Mouse (Mus musculus) stomach, embryonic 16.5 days (tissue): ENCODE measurements around the gene Cd209g. TPM values are rescaled to one million over a fixed set of nuclear protein-coding genes. Genes with fewer than 3 reads are reported as not detected.

Experiments
- ATAC-seq: fragments of 200-750 bp; cut with Nextera tagmentation; 2 replicates; pipeline ENCODE4 v1.8.0; 2017; ENCODE audit warnings: moderate number of reproducible peaks, moderate TSS enrichment; ENCODE audit not compliant: insufficient read depth, low FRiP score
- H3K27ac ChIP-seq: fragments of 300-500 bp; sonication (generic); 2 replicates; pipeline ENCODE4 v1.5.1; 2014; ENCODE audit warnings: low read length
- H3K27me3 ChIP-seq: fragments of 300-500 bp; sonication (generic); 2 replicates; pipeline ENCODE4 v1.6.1; 2014; ENCODE audit warnings: low read length, control low read depth, mixed read lengths; ENCODE audit not compliant: control insufficient read depth, insufficient read depth
- H3K36me3 ChIP-seq: fragments of 300-500 bp; sonication (generic); 2 replicates; pipeline ENCODE4 v1.6.1; 2014; ENCODE audit warnings: low read length; ENCODE audit not compliant: control insufficient read depth, insufficient read depth
- H3K4me1 ChIP-seq: fragments of 300-500 bp; sonication (generic); 2 replicates; pipeline ENCODE4 v1.6.1; 2014; ENCODE audit warnings: low read length, control low read depth, mixed read lengths; ENCODE audit not compliant: control insufficient read depth, insufficient read depth
- H3K4me2 ChIP-seq: fragments of 300-500 bp; sonication (generic); 2 replicates; pipeline ENCODE4 v1.6.1; 2014; ENCODE audit warnings: low read depth, low read length, mixed read lengths
- H3K4me3 ChIP-seq: fragments of 300-500 bp; sonication (generic); replicated peaks from 2 replicates; pipeline ENCODE4 v1.5.1; 2014; ENCODE audit warnings: mild to moderate bottlenecking, low read length
- H3K9ac ChIP-seq: fragments of 300-500 bp; sonication (generic); 2 replicates; pipeline ENCODE4 v1.6.1; 2014; ENCODE audit warnings: low read length
- H3K9me3 ChIP-seq: fragments of 300-500 bp; sonication (generic); replicated peaks from 2 replicates; pipeline ENCODE4 v1.6.1; 2016; ENCODE audit warnings: low read length, control low read depth; ENCODE audit not compliant: control insufficient read depth
- WGBS: fragments of 180-500 bp; shearing (Covaris S2); extraction: QIAGEN DNeasy Blood & Tissue Kit; methylation state at CpG from one replicate; pipeline ENCODE4 v1.1.7; 2014; 5-methylcytosine and 5-hydroxymethylcytosine counted together
- polyA plus RNA-seq: library from polyadenylated mRNA; unstranded; fragments of >200 nt; fragmentation: Nextera tagmentation; extraction: Ambion mirVana; gene quantifications from 2 replicates; pipeline ENCODE4 v1.2.1, GENCODE M21; 2015

Gene Cd209g
- polyA plus RNA-seq, 1 experiment from 2014 or later, result not detected

- Histone ChIP-seq H3K9ac (peak overlapping the region; percentile 41), H3K27me3 (no peaks in the 10 kb centered on the region), H3K4me1 (peaks cover 6% of the 10 kb centered on the region), H3K4me2 (peak overlapping the region; percentile 56), H3K9me3 (no peaks in the 10 kb centered on the region), H3K27ac (no peak overlapping the region), H3K36me3 (no peaks in the 10 kb centered on the region), H3K4me3 (peak overlapping the region; percentile 93)
- WGBS, result 6% methylated on average over 13 of the region's 13 CpGs
- no peak for ATAC-seq
These were observed 31.4 kb downstream of the Cd209g start for GRCm38 (mm10) chr8:4165176-4165851.

GRCm38 (mm10) chr8:4165852-4166751, 32.2 kb downstream of the Cd209g start, which contains the start of gene Evi5l:
Gene Evi5l, plus strand, starts transcription at chr8:4166567.
- Histone ChIP-seq H3K4me1 (peaks cover 6% of the 10 kb centered on the region), H3K4me2 (peak within 1 kb of the TSS; percentile 81), H3K9ac (peak within 1 kb of the TSS; percentile 80), H3K36me3 (no peaks in the 10 kb centered on the region), H3K9me3 (no peaks in the 10 kb centered on the region), H3K27me3 (no peaks in the 10 kb centered on the region), H3K27ac (no peak within 1 kb of the TSS), H3K4me3 (peak within 1 kb of the TSS; percentile 93)
- under 1% methylated on average over 50 of the region's 51 CpGs for WGBS
- peak; percentile 99 for ATAC-seq

- Histone ChIP-seq H3K9ac (peak overlapping the region; percentile 80), H3K27ac (no peak overlapping the region), H3K36me3 (no peaks in the 10 kb centered on the region), H3K4me3 (peak overlapping the region; percentile 93), H3K27me3 (no peaks in the 10 kb centered on the region), H3K9me3 (no peaks in the 10 kb centered on the region), H3K4me1 (peaks cover 6% of the 10 kb centered on the region), H3K4me2 (peak overlapping the region; percentile 81)
- no peak for ATAC-seq
- WGBS, result 10% methylated on average over 9 of the region's 10 CpGs
These were observed 33.1 kb downstream of the Cd209g start for GRCm38 (mm10) chr8:4166881-4167525.

DNA sequence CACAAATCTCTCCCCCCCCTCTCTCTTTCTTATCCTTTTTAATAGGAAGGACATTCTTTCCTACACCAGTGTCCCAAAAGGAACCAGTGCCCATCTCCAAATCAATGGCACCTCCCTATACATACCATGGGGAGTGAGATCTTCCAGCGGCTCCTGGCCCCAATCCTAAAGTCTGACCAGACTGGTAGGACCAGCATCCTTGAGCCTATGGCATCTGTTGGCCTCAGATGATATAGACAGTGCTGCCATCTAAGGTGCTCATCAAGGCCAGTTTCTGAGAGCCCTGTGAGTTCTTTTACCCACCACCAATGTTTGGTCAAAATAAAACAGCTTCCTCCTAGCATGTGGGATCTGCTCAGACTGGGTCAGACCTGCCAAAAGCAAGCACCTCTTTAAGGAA, 34.0 kb downstream of the Cd209g start:
- Histone ChIP-seq H3K27me3 (no peaks in the 10 kb centered on the region), H3K27ac (no peak overlapping the region), H3K4me1 (peaks cover 6% of the 10 kb centered on the region), H3K9me3 (no peaks in the 10 kb centered on the region), H3K36me3 (no peaks in the 10 kb centered on the region), H3K4me3 (no peak overlapping the region), H3K4me2 (no peak overlapping the region), H3K9ac (no peak overlapping the region)
- WGBS, result 82% methylated on average over 1 of the region's 1 CpGs
- ATAC-seq, result no peak

DNA sequence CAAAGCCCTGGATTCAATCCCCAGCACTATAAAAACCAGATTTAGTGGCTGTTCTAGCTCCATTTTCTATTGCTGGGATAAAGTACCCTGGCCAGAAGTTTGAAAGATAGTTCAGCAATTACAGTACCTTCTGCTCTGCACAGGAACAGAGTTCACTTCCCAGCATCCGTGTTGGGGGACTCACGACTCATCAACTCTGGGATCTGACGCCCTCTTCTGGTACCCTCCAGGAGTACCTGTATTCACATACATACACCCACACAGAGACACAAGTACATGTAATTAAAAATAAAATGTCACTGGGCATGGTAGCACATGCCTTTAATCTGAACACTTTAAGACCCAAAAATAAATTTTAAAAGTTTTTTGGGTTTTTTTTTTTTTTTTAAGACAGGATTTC, 38.6 kb downstream of the Cd209g start:
- Histone ChIP-seq H3K4me3 (no peak overlapping the region), H3K27me3 (no peaks in the 10 kb centered on the region), H3K4me2 (no peak overlapping the region), H3K4me1 (no peaks in the 10 kb centered on the region; the same call in 1 of the 2 replicates), H3K27ac (no peak overlapping the region), H3K36me3 (no peaks in the 10 kb centered on the region), H3K9ac (no peak overlapping the region), H3K9me3 (no peaks in the 10 kb centered on the region)
- WGBS, result 68% methylated on average over 3 of the region's 3 CpGs
- ATAC-seq, result no peak

- no peak for ATAC-seq
- H3K36me3 ChIP-seq, result no peaks in the 10 kb centered on the region
These were observed 40.1 kb downstream of the Cd209g start for GRCm38 (mm10) chr8:4174018-4174417.

GRCm38 (mm10) chr8:4183409-4183808, 49.5 kb downstream of the Cd209g start:
- H3K4me3 ChIP-seq, result no peak overlapping the region

More at GRCm38 (mm10) chr8:4174018-4174417, 40.1 kb downstream of the Cd209g start:
- Histone ChIP-seq H3K27me3 (no peaks in the 10 kb centered on the region), H3K9ac (no peak overlapping the region), H3K4me1 (no peaks in the 10 kb centered on the region; the same call in 1 of the 2 replicates), H3K9me3 (no peaks in the 10 kb centered on the region), H3K4me3 (no peak overlapping the region), H3K4me2 (no peak overlapping the region), H3K27ac (no peak overlapping the region)
- WGBS, result 68% methylated on average over 2 of the region's 2 CpGs

DNA sequence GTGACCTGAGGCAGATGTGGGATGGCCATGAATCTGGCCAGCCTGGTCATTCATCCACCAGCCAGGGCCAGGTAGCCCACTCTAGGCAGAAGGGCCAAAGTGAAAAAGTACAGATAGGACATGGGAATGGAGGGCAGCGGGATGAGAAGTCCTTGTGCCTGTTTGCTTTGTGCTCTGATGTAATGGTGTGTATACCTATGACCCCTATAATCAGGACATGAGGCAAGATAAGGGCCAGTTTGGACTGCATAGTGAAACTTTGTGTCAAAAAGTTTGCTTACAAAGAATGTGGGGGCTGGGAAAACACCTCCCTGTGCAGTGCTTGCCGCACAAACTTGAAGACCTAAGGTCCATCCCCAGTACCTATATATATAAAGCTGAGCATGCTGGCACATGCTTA, 52.3 kb downstream of the Cd209g start:
- peaks cover 18% of the 10 kb centered on the region; the same call in 1 of the 2 replicates for H3K36me3 ChIP-seq
- ATAC-seq, result no peak
- H3K27ac ChIP-seq, result no peak overlapping the region
- no peaks in the 10 kb centered on the region for H3K27me3 ChIP-seq
- no peak overlapping the region for H3K9ac ChIP-seq
- no peaks in the 10 kb centered on the region for H3K9me3 ChIP-seq
- H3K4me1 ChIP-seq, result no peaks in the 10 kb centered on the region
- H3K4me3 ChIP-seq, result no peak overlapping the region
- 82% methylated on average over 2 of the region's 2 CpGs for WGBS
- no peak overlapping the region for H3K4me2 ChIP-seq

More at GRCm38 (mm10) chr8:4183409-4183808, 49.5 kb downstream of the Cd209g start:
- H3K36me3 ChIP-seq, result peaks cover 18% of the 10 kb centered on the region; the same call in 1 of the 2 replicates
- H3K27ac ChIP-seq, result no peak overlapping the region
- H3K4me1 ChIP-seq, result no peaks in the 10 kb centered on the region
- H3K9ac ChIP-seq, result no peak overlapping the region
- H3K9me3 ChIP-seq, result no peaks in the 10 kb centered on the region
- H3K4me2 ChIP-seq, result no peak overlapping the region
- ATAC-seq, result no peak
- H3K27me3 ChIP-seq, result no peaks in the 10 kb centered on the region
- WGBS, result 80% methylated on average over 8 of the region's 8 CpGs
